Mouse (Mus musculus) central nervous system, embryonic 14 days (tissue): Measurements from ENCODE around the gene Olfr1229. TPM values are rescaled to one million over a fixed set of nuclear protein-coding genes. Genes with fewer than 3 reads are reported as not detected.

ENCODE experiments used
- polyA plus RNA-seq: library from polyadenylated mRNA; depleted of rRNA; stranded (reverse); fragments of >200 nt; gene quantifications from 2 replicates; pipeline ENCODE4 v1.2.3, GENCODE M21; 2012; rRNA removed

Olfr1229 gene
- polyA plus RNA-seq, result not detected in 2 replicates

GRCm38 (mm10) chr2:89287914-89288313 is at the start of gene Olfr1229:
Gene Olfr1229, minus strand, starts transcription at chr2:89288014.

GRCm38 (mm10) chr2:89329575-89329974 is 41.8 kb upstream of the Olfr1229 start, which contains the start of gene Olfr1232:
Gene Olfr1232, minus strand, starts transcription at chr2:89329675.

GRCm38 (mm10) chr2:89306974-89307373 is 19.2 kb upstream of the Olfr1229 start, which contains the start of gene Olfr1231:
Gene Olfr1231, minus strand, starts transcription at chr2:89307074.

GRCm38 (mm10) chr2:89297168-89297567 is 9.4 kb upstream of the Olfr1229 start, which contains the start of gene Olfr1230:
Gene Olfr1230, minus strand, starts transcription at chr2:89297268.

GRCm38 (mm10) chr2:89253962-89254361 is 33.9 kb downstream of the Olfr1229 start, which contains the start of gene Olfr1228:
Gene Olfr1228, minus strand, starts transcription at chr2:89254062.

Other genes with a start within 250 kb of the Olfr1229 start
- not detected in 2 replicates for gene Olfr1218, start 226.8 kb downstream of the Olfr1229 start, polyA plus RNA-seq
- not detected in 2 replicates for gene Olfr1219, start 204.5 kb downstream of the Olfr1229 start, polyA plus RNA-seq
- not detected in 2 replicates for gene Olfr1220, start 181.2 kb downstream of the Olfr1229 start, polyA plus RNA-seq
- not detected in 2 replicates for gene Olfr1221, start 170.7 kb downstream of the Olfr1229 start, polyA plus RNA-seq
- gene Olfr1222, start 155.0 kb downstream of the Olfr1229 start, polyA plus RNA-seq, result not detected in 2 replicates
- not detected in 2 replicates for gene Olfr1223, start 136.5 kb downstream of the Olfr1229 start, polyA plus RNA-seq
- not detected in 2 replicates for gene Olfr1224-ps1, start 123.9 kb downstream of the Olfr1229 start, polyA plus RNA-seq
- gene Olfr1225, start 113.3 kb downstream of the Olfr1229 start, polyA plus RNA-seq, result not detected in 2 replicates
- gene Olfr1226, start 88.0 kb downstream of the Olfr1229 start, polyA plus RNA-seq, result not detected in 2 replicates
- not detected in 2 replicates for gene Olfr1228, start 34.0 kb downstream of the Olfr1229 start, polyA plus RNA-seq
- not detected in 2 replicates for gene Olfr1230, start 9.3 kb upstream of the Olfr1229 start, polyA plus RNA-seq
- gene Olfr1231, start 19.1 kb upstream of the Olfr1229 start, polyA plus RNA-seq, result not detected in 2 replicates
- gene Olfr1232, start 41.7 kb upstream of the Olfr1229 start, polyA plus RNA-seq, result not detected in 2 replicates
- not detected in 2 replicates for gene Olfr1233, start 54.4 kb upstream of the Olfr1229 start, polyA plus RNA-seq
- gene Olfr1234, start 76.9 kb upstream of the Olfr1229 start, polyA plus RNA-seq, result not detected in 2 replicates
- gene Olfr1238, start 121.7 kb upstream of the Olfr1229 start, polyA plus RNA-seq, result not detected in 2 replicates
- not detected in 2 replicates for gene Olfr1239, start 132.4 kb upstream of the Olfr1229 start, polyA plus RNA-seq
- not detected in 2 replicates for gene Olfr1240, start 155.0 kb upstream of the Olfr1229 start, polyA plus RNA-seq
- gene Olfr1241, start 199.1 kb upstream of the Olfr1229 start, polyA plus RNA-seq, result not detected in 2 replicates
- not detected in 2 replicates for gene Olfr1242, start 210.3 kb upstream of the Olfr1229 start, polyA plus RNA-seq
- gene Olfr1243, start 243.5 kb upstream of the Olfr1229 start, polyA plus RNA-seq, result not detected in 2 replicates